Mouse (Mus musculus): ENCODE results near the gene Ivd. TPM values are rescaled to one million over a fixed set of nuclear protein-coding genes. Genes with fewer than 3 reads are reported as not detected.

The Ivd gene
- polyA plus RNA-seq, 1 experiment = 28.7 TPM

DNA sequence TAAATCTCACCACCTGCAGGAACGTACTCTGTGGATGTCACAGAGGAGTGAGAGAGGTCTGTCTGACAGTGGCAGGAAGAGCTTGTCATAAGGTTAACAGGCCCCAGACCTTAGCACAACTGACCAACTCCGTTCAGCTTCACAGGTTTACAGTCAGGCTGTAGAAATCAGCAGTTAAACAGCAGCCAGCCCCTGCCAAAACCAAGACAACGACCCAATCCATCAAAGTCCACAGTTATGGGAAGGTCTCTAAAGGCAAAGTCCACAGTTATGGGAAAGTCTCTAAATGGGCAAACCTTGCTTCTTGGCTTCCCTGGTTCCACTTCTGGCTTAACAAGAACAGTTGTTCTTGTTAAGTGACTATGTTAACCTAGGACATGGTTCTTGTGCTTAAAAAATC lies 17.3 kb upstream of the Ivd start:
- no peak overlapping the region for H3K4me3 ChIP-seq (ENCODE audit: low read depth, low read length)
- H3K36me3 ChIP-seq (ENCODE audit: control insufficient read depth, insufficient read depth, low read length, poor library complexity, severe bottlenecking) = no peaks in the 10 kb centered on the region
- H3K27ac ChIP-seq (ENCODE audit: insufficient read depth, low read length) = no peak overlapping the region
- H3K27me3 ChIP-seq (ENCODE audit: control insufficient read depth, insufficient read depth, low read length, poor library complexity, severe bottlenecking) = no peaks in the 10 kb centered on the region; the same call in 1 of the 2 replicates
- no peaks in the 10 kb centered on the region for H3K9me3 ChIP-seq (replicated peaks; ENCODE audit: control insufficient read depth, insufficient read depth, low read length, poor library complexity, severe bottlenecking)
- H3K4me1 ChIP-seq (ENCODE audit: control insufficient read depth, insufficient read depth, low read length) = no peaks in the 10 kb centered on the region
- TF ChIP-seq EP300 (IDR thresholded peaks at IDR 0.05; ENCODE audit: insufficient read depth, low read depth, low read length) (no peak), POLR2A (IDR thresholded peaks at IDR 0.05; ENCODE audit: insufficient read depth, low read length) (no peak), CTCF (IDR thresholded peaks at IDR 0.05; ENCODE audit: low read depth, low read length) (no peak)
- no peak overlapping the region for H3K9ac ChIP-seq (ENCODE audit: low read depth, poor library complexity, severe bottlenecking)

DNA sequence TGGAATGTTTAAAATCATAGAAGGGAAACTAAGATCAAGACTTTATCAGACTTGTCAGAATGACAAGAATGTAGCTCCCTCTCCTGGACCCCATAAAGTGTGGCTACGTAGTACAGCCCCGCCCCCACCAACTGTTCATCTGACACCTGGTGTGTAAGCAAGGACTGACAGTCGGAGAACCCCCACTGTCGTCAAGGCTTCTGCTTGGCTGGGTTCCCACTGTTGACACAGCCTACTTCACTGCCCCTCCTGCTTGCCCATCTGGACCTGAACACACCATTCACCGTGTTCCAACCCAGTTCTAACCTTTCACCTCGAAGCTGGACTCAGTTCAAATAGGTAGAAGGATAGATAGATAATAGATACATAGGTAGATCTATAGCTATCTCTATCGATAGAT lies 15.5 kb upstream of the Ivd start:
- Histone ChIP-seq H3K9me3 (replicated peaks; ENCODE audit: control insufficient read depth, insufficient read depth, low read length, poor library complexity, severe bottlenecking) (no peaks in the 10 kb centered on the region), H3K27ac (ENCODE audit: insufficient read depth, low read length) (no peak overlapping the region), H3K36me3 (ENCODE audit: control insufficient read depth, insufficient read depth, low read length, poor library complexity, severe bottlenecking) (no peaks in the 10 kb centered on the region), H3K4me1 (ENCODE audit: control insufficient read depth, insufficient read depth, low read length) (no peaks in the 10 kb centered on the region), H3K4me3 (ENCODE audit: low read depth, low read length) (no peak overlapping the region), H3K27me3 (ENCODE audit: control insufficient read depth, insufficient read depth, low read length, poor library complexity, severe bottlenecking) (no peaks in the 10 kb centered on the region; the same call in 1 of the 2 replicates), H3K9ac (ENCODE audit: low read depth, poor library complexity, severe bottlenecking) (no peak overlapping the region)
- TF ChIP-seq EP300 (IDR thresholded peaks at IDR 0.05; ENCODE audit: insufficient read depth, low read depth, low read length) = no peak
- TF ChIP-seq POLR2A (IDR thresholded peaks at IDR 0.05; ENCODE audit: insufficient read depth, low read length) = no peak
- TF ChIP-seq CTCF (IDR thresholded peaks at IDR 0.05; ENCODE audit: low read depth, low read length) = no peak

DNA sequence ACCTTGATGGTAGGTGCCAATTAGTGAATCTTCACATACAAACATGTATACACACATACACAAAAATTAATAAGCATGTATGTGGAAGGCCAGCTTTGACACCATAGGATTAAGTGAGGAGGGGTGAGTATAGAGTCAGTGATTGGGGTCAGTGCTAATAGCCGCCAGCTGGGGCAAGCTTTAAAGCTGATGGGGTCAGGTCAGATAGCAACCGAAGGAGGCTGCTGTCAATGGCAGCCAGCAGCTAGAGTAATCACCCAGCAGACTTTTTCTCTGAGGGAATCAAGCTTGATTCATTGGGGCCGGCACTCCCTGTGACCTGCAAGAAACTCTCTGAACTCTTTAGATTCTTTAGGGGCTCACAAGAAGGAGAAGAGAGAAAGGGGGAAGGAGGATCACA lies 10.0 kb upstream of the Ivd start:
- H3K9me3 ChIP-seq (replicated peaks; ENCODE audit: control insufficient read depth, insufficient read depth, low read length, poor library complexity, severe bottlenecking) = no peaks in the 10 kb centered on the region
- H3K27me3 ChIP-seq (ENCODE audit: control insufficient read depth, insufficient read depth, low read length, poor library complexity, severe bottlenecking) = no peaks in the 10 kb centered on the region; the same call in 1 of the 2 replicates
- H3K27ac ChIP-seq (ENCODE audit: insufficient read depth, low read length) = no peak overlapping the region
- no peaks in the 10 kb centered on the region for H3K36me3 ChIP-seq (ENCODE audit: control insufficient read depth, insufficient read depth, low read length, poor library complexity, severe bottlenecking)
- H3K4me1 ChIP-seq (ENCODE audit: control insufficient read depth, insufficient read depth, low read length) = no peaks in the 10 kb centered on the region
- H3K4me3 ChIP-seq (ENCODE audit: low read depth, low read length) = no peak overlapping the region
- no peak overlapping the region for H3K9ac ChIP-seq (ENCODE audit: low read depth, poor library complexity, severe bottlenecking)
- TF ChIP-seq POLR2A (IDR thresholded peaks at IDR 0.05; ENCODE audit: insufficient read depth, low read length) = no peak
- no peak for TF ChIP-seq CTCF (IDR thresholded peaks at IDR 0.05; ENCODE audit: low read depth, low read length)
- TF ChIP-seq EP300 (IDR thresholded peaks at IDR 0.05; ENCODE audit: insufficient read depth, low read depth, low read length) = no peak

DNA sequence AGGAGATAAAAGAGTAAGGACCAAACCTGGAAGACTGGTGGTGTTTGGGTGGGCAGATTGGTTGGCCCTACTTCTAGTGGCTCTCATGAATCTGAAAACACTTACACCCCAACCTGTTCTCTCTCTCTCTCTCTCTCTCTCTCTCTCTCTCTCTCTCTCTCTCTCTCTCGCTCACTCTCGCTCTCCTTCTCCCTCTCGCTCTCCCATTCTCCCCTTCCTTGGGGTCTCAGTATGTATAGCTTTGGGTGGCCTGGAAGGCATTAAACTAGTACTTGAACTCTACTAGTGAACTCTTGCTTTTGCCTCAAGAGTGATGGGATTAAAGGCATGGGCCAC lies 554 bp downstream of the Ivd start:
- TF ChIP-seq POLR2A (IDR thresholded peaks at IDR 0.05; ENCODE audit: insufficient read depth, low read length) (no peak), CTCF (IDR thresholded peaks at IDR 0.05; ENCODE audit: low read depth, low read length) (no peak), EP300 (IDR thresholded peaks at IDR 0.05; ENCODE audit: insufficient read depth, low read depth, low read length) (no peak)
- H3K27ac ChIP-seq (ENCODE audit: insufficient read depth, low read length) = no peak overlapping the region
- no peaks in the 10 kb centered on the region for H3K36me3 ChIP-seq (ENCODE audit: control insufficient read depth, insufficient read depth, low read length, poor library complexity, severe bottlenecking)
- no peaks in the 10 kb centered on the region for H3K9me3 ChIP-seq (replicated peaks; ENCODE audit: control insufficient read depth, insufficient read depth, low read length, poor library complexity, severe bottlenecking)
- no peaks in the 10 kb centered on the region for H3K4me1 ChIP-seq (ENCODE audit: control insufficient read depth, insufficient read depth, low read length)
- peak overlapping the region; percentile 78 for H3K4me3 ChIP-seq (ENCODE audit: low read depth, low read length)
- H3K27me3 ChIP-seq (ENCODE audit: control insufficient read depth, insufficient read depth, low read length, poor library complexity, severe bottlenecking) = no peaks in the 10 kb centered on the region
- peak overlapping the region; percentile 63 for H3K9ac ChIP-seq (ENCODE audit: low read depth, poor library complexity, severe bottlenecking)

DNA sequence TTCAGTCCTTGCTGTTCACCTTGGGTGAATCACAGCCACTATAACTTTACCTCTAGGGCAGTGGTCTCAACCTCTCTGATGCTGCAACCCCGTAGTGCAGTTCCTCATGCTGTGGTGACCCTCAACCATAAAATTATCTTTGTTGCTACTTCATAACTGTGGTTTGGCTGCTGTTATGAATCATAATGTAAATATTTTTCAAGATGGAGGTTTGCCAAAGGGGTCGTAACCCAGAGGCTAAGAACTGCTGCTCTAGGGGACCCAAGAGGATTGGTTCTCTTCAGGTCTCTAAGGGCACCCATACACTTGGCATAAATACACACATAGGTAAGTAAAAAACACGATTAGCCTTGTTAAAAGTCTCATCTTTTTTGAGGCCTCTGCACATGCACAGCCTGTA lies 8.8 kb downstream of the Ivd start:
- Histone ChIP-seq H3K9me3 (replicated peaks; ENCODE audit: control insufficient read depth, insufficient read depth, low read length, poor library complexity, severe bottlenecking) (no peaks in the 10 kb centered on the region), H3K9ac (ENCODE audit: low read depth, poor library complexity, severe bottlenecking) (no peak overlapping the region), H3K27me3 (ENCODE audit: control insufficient read depth, insufficient read depth, low read length, poor library complexity, severe bottlenecking) (no peaks in the 10 kb centered on the region), H3K27ac (ENCODE audit: insufficient read depth, low read length) (no peak overlapping the region), H3K36me3 (ENCODE audit: control insufficient read depth, insufficient read depth, low read length, poor library complexity, severe bottlenecking) (no peaks in the 10 kb centered on the region), H3K4me1 (ENCODE audit: control insufficient read depth, insufficient read depth, low read length) (no peaks in the 10 kb centered on the region), H3K4me3 (ENCODE audit: low read depth, low read length) (no peak overlapping the region)
- TF ChIP-seq CTCF (IDR thresholded peaks at IDR 0.05; ENCODE audit: low read depth, low read length) (no peak), POLR2A (IDR thresholded peaks at IDR 0.05; ENCODE audit: insufficient read depth, low read length) (no peak), EP300 (IDR thresholded peaks at IDR 0.05; ENCODE audit: insufficient read depth, low read depth, low read length) (no peak)

DNA sequence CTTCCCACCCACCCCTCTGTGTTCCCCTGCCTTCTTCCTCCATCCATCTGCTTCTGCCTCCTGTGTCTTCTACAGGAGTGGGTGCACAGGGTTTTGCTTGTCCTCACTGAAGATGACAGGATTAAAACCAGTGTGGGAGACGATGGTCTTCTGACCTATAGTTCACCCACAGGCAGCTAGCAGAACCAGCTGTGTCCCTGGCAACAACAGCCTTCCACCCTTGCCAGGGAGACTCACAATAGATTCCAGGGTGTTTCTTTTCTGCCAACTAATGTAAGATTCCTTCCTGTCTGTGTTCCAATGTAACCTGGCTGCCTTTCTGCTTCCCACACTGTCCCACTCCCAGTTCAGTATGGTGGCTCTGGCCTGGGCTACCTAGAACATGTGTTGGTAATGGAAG lies 9.3 kb downstream of the Ivd start:
- no peak overlapping the region for H3K27ac ChIP-seq (ENCODE audit: insufficient read depth, low read length)
- TF ChIP-seq EP300 (IDR thresholded peaks at IDR 0.05; ENCODE audit: insufficient read depth, low read depth, low read length) (no peak), CTCF (IDR thresholded peaks at IDR 0.05; ENCODE audit: low read depth, low read length) (no peak), POLR2A (IDR thresholded peaks at IDR 0.05; ENCODE audit: insufficient read depth, low read length) (no peak)

More for the DNA sequence above, 9.3 kb downstream of the Ivd start:
- H3K4me3 ChIP-seq (ENCODE audit: low read depth, low read length) = no peak overlapping the region
- no peaks in the 10 kb centered on the region for H3K27me3 ChIP-seq (ENCODE audit: control insufficient read depth, insufficient read depth, low read length, poor library complexity, severe bottlenecking)
- H3K36me3 ChIP-seq (ENCODE audit: control insufficient read depth, insufficient read depth, low read length, poor library complexity, severe bottlenecking) = no peaks in the 10 kb centered on the region
- H3K9ac ChIP-seq (ENCODE audit: low read depth, poor library complexity, severe bottlenecking) = no peak overlapping the region
- no peaks in the 10 kb centered on the region for H3K9me3 ChIP-seq (replicated peaks; ENCODE audit: control insufficient read depth, insufficient read depth, low read length, poor library complexity, severe bottlenecking)
- no peaks in the 10 kb centered on the region for H3K4me1 ChIP-seq (ENCODE audit: control insufficient read depth, insufficient read depth, low read length)
